Mouse (Mus musculus): ENCODE results near the gene Mfsd6. TPM values are rescaled to one million over a fixed set of nuclear protein-coding genes. Genes with fewer than 3 reads are reported as not detected.

The Mfsd6 gene
- polyA plus RNA-seq (2016; fragmentation: Nextera tagmentation; extraction: Ambion mirVana): 6.2 TPM in 2 replicates

- H3K36me3 ChIP-seq: no peaks in the 10 kb centered on the region
- H3K27ac ChIP-seq (replicated peaks): peak within 1 kb of the TSS; percentile 88
- peaks cover 10% of the 10 kb centered on the region for H3K27me3 ChIP-seq
- H3K9ac ChIP-seq (replicated peaks): peak within 1 kb of the TSS; percentile 94
- peaks cover 9% of the 10 kb centered on the region; the same call in 1 of the 2 replicates for H3K4me1 ChIP-seq
- no peaks in the 10 kb centered on the region for H3K9me3 ChIP-seq
- under 1% methylated on average over 47 of the region's 63 CpGs for WGBS
- peak within 1 kb of the TSS; percentile 93 for H3K4me3 ChIP-seq
- ATAC-seq (ENCODE audit: low FRiP score, low read depth): peak; percentile 71
- peak within 1 kb of the TSS; percentile 85 for H3K4me2 ChIP-seq (replicated peaks)
Measured at GRCm38 (mm10) chr1:52727056-52727900, at the start of gene Mfsd6. Gene Mfsd6 (minus strand): TSS chr1:52727462.

- no peaks in the 10 kb centered on the region for H3K9me3 ChIP-seq
- no peak overlapping the region for H3K4me3 ChIP-seq
- no peak for ATAC-seq (ENCODE audit: low FRiP score, low read depth)
- H3K4me2 ChIP-seq (replicated peaks): no peak overlapping the region
- no peaks in the 10 kb centered on the region for H3K4me1 ChIP-seq
- H3K36me3 ChIP-seq: no peaks in the 10 kb centered on the region
- WGBS: 83% methylated on average over 7 of the region's 7 CpGs
- H3K9ac ChIP-seq (replicated peaks): no peak overlapping the region
- no peak overlapping the region for H3K27ac ChIP-seq (replicated peaks)
- no peaks in the 10 kb centered on the region for H3K27me3 ChIP-seq
Measured at GRCm38 (mm10) chr1:52765176-52766111, 38.2 kb upstream of the Mfsd6 start.

GRCm38 (mm10) chr1:52763894-52764809 lies 36.9 kb upstream of the Mfsd6 start:
- no peaks in the 10 kb centered on the region for H3K9me3 ChIP-seq

GRCm38 (mm10) chr1:52758174-52758573 lies 30.9 kb upstream of the Mfsd6 start:
- ATAC-seq (ENCODE audit: low FRiP score, low read depth): peak; percentile 65; the same call in 1 of the 2 replicates
- no peak overlapping the region for H3K9ac ChIP-seq (replicated peaks)
- H3K4me1 ChIP-seq: no peaks in the 10 kb centered on the region
- H3K36me3 ChIP-seq: no peaks in the 10 kb centered on the region
- no peaks in the 10 kb centered on the region for H3K9me3 ChIP-seq
- H3K4me3 ChIP-seq: no peak overlapping the region
- 76% methylated on average over 1 of the region's 1 CpGs for WGBS
- no peak overlapping the region for H3K27ac ChIP-seq (replicated peaks)
- H3K27me3 ChIP-seq: no peaks in the 10 kb centered on the region
- H3K4me2 ChIP-seq (replicated peaks): no peak overlapping the region

More at GRCm38 (mm10) chr1:52763894-52764809, 36.9 kb upstream of the Mfsd6 start:
- H3K27ac ChIP-seq (replicated peaks): no peak overlapping the region
- no peaks in the 10 kb centered on the region for H3K4me1 ChIP-seq
- H3K9ac ChIP-seq (replicated peaks): no peak overlapping the region
- no peaks in the 10 kb centered on the region for H3K27me3 ChIP-seq
- ATAC-seq (ENCODE audit: low FRiP score, low read depth): no peak
- WGBS: 75% methylated on average over 4 of the region's 4 CpGs
- H3K4me2 ChIP-seq (replicated peaks): no peak overlapping the region
- no peak overlapping the region for H3K4me3 ChIP-seq
- no peaks in the 10 kb centered on the region for H3K36me3 ChIP-seq

GRCm38 (mm10) chr1:52754331-52754730 lies 27.1 kb upstream of the Mfsd6 start:
- H3K27ac ChIP-seq (replicated peaks): no peak overlapping the region
- 86% methylated on average over 1 of the region's 1 CpGs for WGBS
- no peaks in the 10 kb centered on the region for H3K27me3 ChIP-seq
- H3K4me2 ChIP-seq (replicated peaks): no peak overlapping the region
- no peaks in the 10 kb centered on the region for H3K36me3 ChIP-seq
- no peaks in the 10 kb centered on the region for H3K9me3 ChIP-seq
- no peak overlapping the region for H3K4me3 ChIP-seq
- H3K4me1 ChIP-seq: no peaks in the 10 kb centered on the region
- no peak overlapping the region for H3K9ac ChIP-seq (replicated peaks)
- ATAC-seq (ENCODE audit: low FRiP score, low read depth): no peak

GRCm38 (mm10) chr1:52753828-52754227 lies 26.6 kb upstream of the Mfsd6 start:
- Histone ChIP-seq H3K9ac (replicated peaks) (no peak overlapping the region), H3K4me1 (no peaks in the 10 kb centered on the region), H3K4me2 (replicated peaks) (no peak overlapping the region), H3K9me3 (no peaks in the 10 kb centered on the region), H3K4me3 (no peak overlapping the region), H3K27me3 (no peaks in the 10 kb centered on the region), H3K27ac (replicated peaks) (no peak overlapping the region), H3K36me3 (no peaks in the 10 kb centered on the region)
- ATAC-seq (ENCODE audit: low FRiP score, low read depth): no peak
- WGBS: 87% methylated on average over 2 of the region's 2 CpGs

GRCm38 (mm10) chr1:52752706-52753105 lies 25.4 kb upstream of the Mfsd6 start:
- ATAC-seq (ENCODE audit: low FRiP score, low read depth): no peak
- no peaks in the 10 kb centered on the region for H3K27me3 ChIP-seq
- no peak overlapping the region for H3K27ac ChIP-seq (replicated peaks)
- no peaks in the 10 kb centered on the region for H3K36me3 ChIP-seq
- 72% methylated on average over 3 of the region's 3 CpGs for WGBS
- no peak overlapping the region for H3K4me2 ChIP-seq (replicated peaks)
- H3K4me3 ChIP-seq: no peak overlapping the region
- H3K9ac ChIP-seq (replicated peaks): no peak overlapping the region
- H3K9me3 ChIP-seq: no peaks in the 10 kb centered on the region
- H3K4me1 ChIP-seq: no peaks in the 10 kb centered on the region

- Histone ChIP-seq H3K36me3 (no peaks in the 10 kb centered on the region), H3K9me3 (no peaks in the 10 kb centered on the region), H3K4me2 (replicated peaks) (no peak overlapping the region), H3K9ac (replicated peaks) (no peak overlapping the region), H3K27ac (replicated peaks) (no peak overlapping the region), H3K4me3 (no peak overlapping the region), H3K27me3 (no peaks in the 10 kb centered on the region), H3K4me1 (no peaks in the 10 kb centered on the region)
- WGBS: 83% methylated on average over 1 of the region's 1 CpGs
- ATAC-seq (ENCODE audit: low FRiP score, low read depth): no peak
Measured at GRCm38 (mm10) chr1:52751634-52752033, 24.4 kb upstream of the Mfsd6 start.

- H3K4me2 ChIP-seq (replicated peaks): no peak overlapping the region
- 85% methylated on average over 1 of the region's 1 CpGs for WGBS
- H3K27ac ChIP-seq (replicated peaks): no peak overlapping the region
- H3K4me3 ChIP-seq: no peak overlapping the region
- H3K9me3 ChIP-seq: no peaks in the 10 kb centered on the region
- H3K9ac ChIP-seq (replicated peaks): no peak overlapping the region
- H3K36me3 ChIP-seq: no peaks in the 10 kb centered on the region
- no peaks in the 10 kb centered on the region for H3K27me3 ChIP-seq
- no peak for ATAC-seq (ENCODE audit: low FRiP score, low read depth)
- H3K4me1 ChIP-seq: no peaks in the 10 kb centered on the region
Measured at GRCm38 (mm10) chr1:52749978-52750377, 22.7 kb upstream of the Mfsd6 start.

- no peak for ATAC-seq (ENCODE audit: low FRiP score, low read depth)
- H3K9me3 ChIP-seq: no peaks in the 10 kb centered on the region
Measured at GRCm38 (mm10) chr1:52748260-52748659, 21.0 kb upstream of the Mfsd6 start.

GRCm38 (mm10) chr1:52742567-52742966 lies 15.3 kb upstream of the Mfsd6 start:
- no peak for ATAC-seq (ENCODE audit: low FRiP score, low read depth)
- Histone ChIP-seq H3K36me3 (no peaks in the 10 kb centered on the region), H3K9me3 (no peaks in the 10 kb centered on the region), H3K4me3 (no peak overlapping the region), H3K27ac (replicated peaks) (no peak overlapping the region), H3K4me2 (replicated peaks) (no peak overlapping the region), H3K9ac (replicated peaks) (no peak overlapping the region), H3K4me1 (no peaks in the 10 kb centered on the region), H3K27me3 (no peaks in the 10 kb centered on the region)
- 90% methylated on average over 5 of the region's 5 CpGs for WGBS

More at GRCm38 (mm10) chr1:52748260-52748659, 21.0 kb upstream of the Mfsd6 start:
- Histone ChIP-seq H3K27ac (replicated peaks) (no peak overlapping the region), H3K36me3 (no peaks in the 10 kb centered on the region), H3K4me2 (replicated peaks) (no peak overlapping the region), H3K27me3 (no peaks in the 10 kb centered on the region), H3K9ac (replicated peaks) (no peak overlapping the region), H3K4me1 (no peaks in the 10 kb centered on the region), H3K4me3 (no peak overlapping the region)
- 31% methylated on average over 3 of the region's 3 CpGs for WGBS
